8 mouse cellular contexts compared by ENCODE assay signal in the genomic region with DNA sequence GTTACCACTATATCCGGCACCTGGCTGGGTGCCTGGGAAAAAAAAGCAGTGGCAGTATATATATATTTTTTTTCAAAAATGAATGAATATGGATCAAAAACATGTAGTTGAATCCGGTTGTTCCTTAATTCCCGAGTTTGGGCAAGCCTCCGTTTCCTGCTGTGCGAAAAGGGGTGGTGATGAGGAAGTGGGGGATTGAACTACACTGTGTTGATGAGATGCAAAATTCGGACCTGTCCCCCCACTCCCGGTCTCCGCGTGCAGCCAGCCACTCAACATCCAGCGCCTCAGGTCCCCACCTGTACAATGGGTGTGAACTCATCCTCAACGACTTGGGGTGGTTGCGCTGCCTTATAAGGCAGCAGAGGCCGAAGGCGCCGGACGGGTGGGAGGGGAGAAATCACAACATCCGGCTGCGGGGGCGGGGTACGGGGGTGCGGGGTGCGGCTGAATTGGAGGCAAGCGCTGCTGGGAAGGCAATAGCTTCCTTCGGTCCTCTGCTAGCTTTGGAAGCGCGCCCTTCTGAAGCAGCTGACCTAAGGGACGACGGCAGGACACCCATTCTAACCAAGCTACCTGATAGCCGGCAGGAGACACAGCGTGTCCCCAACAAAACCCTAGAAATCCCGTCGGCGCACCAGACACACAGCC. TPM values are rescaled to one million over a fixed set of nuclear protein-coding genes. Genes with fewer than 3 reads are reported as not detected.
DNase-seq lines count a peak whose midpoint lies in the region; ATAC-seq and TF ChIP-seq lines count a peak whose summit lies in the region.

No protein-coding gene starts in this region.

- intact Hi-C loops in gastrocnemius, postnatal 14 days (cut with DNase I; ENCODE audit: low total_unique reads): no loop called here

- peak overlapping the region; percentile 92 for H3ac ChIP-seq in myocyte (ENCODE audit: control insufficient read depth, insufficient read length)

- no peaks in the 10 kb centered on the region for H3K27me3 ChIP-seq in forebrain, embryonic 13.5 days
- H3K27me3 ChIP-seq in myocyte (ENCODE audit: control insufficient read depth, insufficient read depth, insufficient read length): no peaks in the 10 kb centered on the region

- peaks cover 35% of the 10 kb centered on the region for H3K79me2 ChIP-seq in myocyte (ENCODE audit: control insufficient read depth, insufficient read depth)

- 1% methylated on average over 33 of the region's 33 CpGs for WGBS in forebrain, embryonic 13.5 days

- ATAC-seq in forebrain, embryonic 13.5 days: peak; percentile 73

- DNase-seq in gastrocnemius, postnatal 14 days: peak; percentile 87
- no peak for DNase-seq in gastrocnemius, adult 18-20 months (ENCODE audit: low spot score)
- peak; percentile 87 for DNase-seq in urinary bladder, postnatal 14 days (ENCODE audit: low spot score)
- no peak for DNase-seq in urinary bladder, adult 2 months (ENCODE audit: low spot score)
- DNase-seq in liver: peak; percentile 87
- no peak for DNase-seq in retina, embryonic 14.5 days (ENCODE audit: low spot score)

- H3K4me3 ChIP-seq in forebrain, embryonic 13.5 days: peak overlapping the region; percentile 87
- H3K4me3 ChIP-seq in myocyte: peak overlapping the region; percentile 47

- H3K4me1 ChIP-seq in forebrain, embryonic 13.5 days: peaks cover 38% of the 10 kb centered on the region

- H3K9ac ChIP-seq in forebrain, embryonic 13.5 days: peak overlapping the region; percentile 71

- no peaks in the 10 kb centered on the region for H3K9me3 ChIP-seq in forebrain, embryonic 13.5 days (replicated peaks)

- H3K4me2 ChIP-seq in forebrain, embryonic 13.5 days: peak overlapping the region; percentile 70
- peak overlapping the region; percentile 72 for H3K4me2 ChIP-seq in myocyte (ENCODE audit: low read depth)

- H3K36me3 ChIP-seq in forebrain, embryonic 13.5 days (ENCODE audit: poor library complexity, severe bottlenecking): peaks cover 6% of the 10 kb centered on the region
- H3K36me3 ChIP-seq in myocyte (ENCODE audit: control insufficient read depth, insufficient read depth): no peaks in the 10 kb centered on the region

- TF ChIP-seq POLR2A in myocyte (IDR thresholded peaks at IDR 0.05; ENCODE audit: insufficient read length, low read depth): peak; percentile 57

- peak overlapping the region; percentile 95 for H3K27ac ChIP-seq in forebrain, embryonic 13.5 days

TF ChIP-seq in myocyte, 11 proteins besides CTCF, POLR2A, EP300 and RAD21:
- no peak for TF ChIP-seq MAX (IDR thresholded peaks at IDR 0.05; ENCODE audit: low read depth)
- no peak for TF ChIP-seq MYOD1 (IDR thresholded peaks at IDR 0.05; ENCODE audit: control insufficient read depth in 1 of 3, insufficient read length in 2 of 3, low read depth in 2 of 3)
- TF ChIP-seq CEBPB (IDR thresholded peaks at IDR 0.05; ENCODE audit: insufficient read depth, poor library complexity, severe bottlenecking): no peak
- no peak for TF ChIP-seq MYOG (IDR thresholded peaks at IDR 0.05; ENCODE audit: control insufficient read depth in 1 of 3, insufficient read depth in 1 of 3, insufficient read length in 2 of 3, low read depth in 2 of 3)
- no peak for TF ChIP-seq REST (IDR thresholded peaks at IDR 0.05; ENCODE audit: insufficient read depth, insufficient read length)
- TF ChIP-seq E2F4 (IDR thresholded peaks at IDR 0.05; ENCODE audit: insufficient read depth): no peak
- peak; percentile 17 for TF ChIP-seq POLR2AphosphoS2 (IDR thresholded peaks at IDR 0.05; ENCODE audit: insufficient read length, low read depth)
- TF ChIP-seq USF1 (IDR thresholded peaks at IDR 0.05; ENCODE audit: low read depth): no peak
- no peak for TF ChIP-seq TCF3 (IDR thresholded peaks at IDR 0.05; ENCODE audit: insufficient read length, low read depth)
- TF ChIP-seq TCF12 (IDR thresholded peaks at IDR 0.05; ENCODE audit: insufficient read depth, poor library complexity, severe bottlenecking): no peak
- peak; percentile 98 for TF ChIP-seq SRF (IDR thresholded peaks at IDR 0.05; ENCODE audit: control insufficient read depth, insufficient read length, low read depth)

RNA-seq across cellular contexts. Expression of a gene that starts 0.5 kb away (rescaled TPM):
- total RNA-seq in gastrocnemius, postnatal 14 days (2021): 10 to 100 TPM; 12.1 to 12.6 TPM
- 10 to 100 TPM in 1 of 2 experiments, 1 to 10 TPM in 1; 8.6 to 10.4 TPM for total RNA-seq in gastrocnemius, adult 18-20 months (2021)
- polyA plus RNA-seq in urinary bladder, adult 2 months (2012; rRNA removed): 37.4 and 42.4 TPM in 2 replicates
- 24.9 and 26.9 TPM in 2 replicates for polyA plus RNA-seq in forebrain, embryonic 13.5 days (2015; fragmentation: Nextera tagmentation; extraction: Ambion mirVana)
- 29.1 TPM for polyA plus RNA-seq in myocyte (2012; fragmentation: generic; extraction: Trizol)

RNA-seq across cellular contexts. Expression of a gene that starts 17.8 kb away (rescaled TPM):
- not detected for total RNA-seq in gastrocnemius, postnatal 14 days (2021)
- under 1 TPM in 1 of 2 experiments, not detected in 1; 0.12 TPM for total RNA-seq in gastrocnemius, adult 18-20 months (2021)
- 0.06 and 0.07 TPM in 2 replicates for polyA plus RNA-seq in urinary bladder, adult 2 months (2012; rRNA removed)
- not detected in 2 replicates for polyA plus RNA-seq in forebrain, embryonic 13.5 days (2015; fragmentation: Nextera tagmentation; extraction: Ambion mirVana)
- not detected for polyA plus RNA-seq in myocyte (2012; fragmentation: generic; extraction: Trizol)

RNA-seq across cellular contexts. Expression of a gene that starts 19.7 kb away (rescaled TPM):
- 1 to 10 TPM; 1.0 to 1.6 TPM for total RNA-seq in gastrocnemius, postnatal 14 days (2021)
- total RNA-seq in gastrocnemius, adult 18-20 months (2021): under 1 TPM in 1 of 2 experiments, not detected in 1; 0.21 TPM
- polyA plus RNA-seq in urinary bladder, adult 2 months (2012; rRNA removed): 3.5 and 3.8 TPM in 2 replicates
- polyA plus RNA-seq in forebrain, embryonic 13.5 days (2015; fragmentation: Nextera tagmentation; extraction: Ambion mirVana): 1.6 and 2.2 TPM in 2 replicates
- 5.1 TPM for polyA plus RNA-seq in myocyte (2012; fragmentation: generic; extraction: Trizol)

RNA-seq across cellular contexts. Expression of a gene that starts 29.4 kb away (rescaled TPM):
- not detected for total RNA-seq in gastrocnemius, postnatal 14 days (2021)
- not detected for total RNA-seq in gastrocnemius, adult 18-20 months (2021)
- not detected in 2 replicates for polyA plus RNA-seq in urinary bladder, adult 2 months (2012; rRNA removed)
- polyA plus RNA-seq in forebrain, embryonic 13.5 days (2015; fragmentation: Nextera tagmentation; extraction: Ambion mirVana): 0.60 TPM in 1 of 2 replicates, not detected in the other
- not detected for polyA plus RNA-seq in myocyte (2012; fragmentation: generic; extraction: Trizol)

RNA-seq across cellular contexts. Expression of a gene that starts 43.5 kb away (rescaled TPM):
- total RNA-seq in gastrocnemius, postnatal 14 days (2021): 10 to 100 TPM; 31.3 to 37.5 TPM
- 1 to 10 TPM; 4.0 to 6.2 TPM for total RNA-seq in gastrocnemius, adult 18-20 months (2021)
- 43.0 and 45.3 TPM in 2 replicates for polyA plus RNA-seq in urinary bladder, adult 2 months (2012; rRNA removed)
- 639 and 641 TPM in 2 replicates for polyA plus RNA-seq in forebrain, embryonic 13.5 days (2015; fragmentation: Nextera tagmentation; extraction: Ambion mirVana)
- 165 TPM for polyA plus RNA-seq in myocyte (2012; fragmentation: generic; extraction: Trizol)

Comparison
In these comparisons a context has a peak if more than half of its experiments do, and no peak if none do; other contexts are left out.
1. DNase-seq: peak in gastrocnemius, postnatal 14 days (single experiment), urinary bladder, postnatal 14 days (single experiment) and liver (single experiment); none in gastrocnemius, adult 18-20 months (single experiment), urinary bladder, adult 2 months (single experiment) and retina, embryonic 14.5 days (single experiment).